Mouse (Mus musculus): ENCODE data around the gene Clgn. TPM values are rescaled to one million over a fixed set of nuclear protein-coding genes. Genes with fewer than 3 reads are reported as not detected.

Clgn gene
- polyA plus RNA-seq, 1 experiment from 2014 or later = 6.1 TPM

- DNase-seq (ENCODE audit: low spot score, missing footprints) (no peak), ATAC-seq (ENCODE audit: low FRiP score) (no peak)
- no peaks in the 10 kb centered on the region for H3K36me3 ChIP-seq (ENCODE audit: control insufficient read depth, insufficient read depth, low read length)
- H3K27me3 ChIP-seq (ENCODE audit: control insufficient read depth, insufficient read depth, low read length) = no peaks in the 10 kb centered on the region
- H3K9ac ChIP-seq (ENCODE audit: low read length) = no peak overlapping the region
- no peaks in the 10 kb centered on the region for H3K9me3 ChIP-seq (ENCODE audit: control insufficient read depth, low read length)
- H3K4me1 ChIP-seq (ENCODE audit: control insufficient read depth, insufficient read depth, low read length) = no peaks in the 10 kb centered on the region
- no peak overlapping the region for H3K27ac ChIP-seq (ENCODE audit: low read depth, low read length)
- H3K4me2 ChIP-seq = no peak overlapping the region
- H3K4me3 ChIP-seq (ENCODE audit: low read depth, low read length) = no peak overlapping the region
- 36% methylated on average over 2 of the region's 2 CpGs for WGBS
These were observed 6.8 kb upstream of the Clgn start for GRCm38 (mm10) chr8:83382850-83383249.

DNA sequence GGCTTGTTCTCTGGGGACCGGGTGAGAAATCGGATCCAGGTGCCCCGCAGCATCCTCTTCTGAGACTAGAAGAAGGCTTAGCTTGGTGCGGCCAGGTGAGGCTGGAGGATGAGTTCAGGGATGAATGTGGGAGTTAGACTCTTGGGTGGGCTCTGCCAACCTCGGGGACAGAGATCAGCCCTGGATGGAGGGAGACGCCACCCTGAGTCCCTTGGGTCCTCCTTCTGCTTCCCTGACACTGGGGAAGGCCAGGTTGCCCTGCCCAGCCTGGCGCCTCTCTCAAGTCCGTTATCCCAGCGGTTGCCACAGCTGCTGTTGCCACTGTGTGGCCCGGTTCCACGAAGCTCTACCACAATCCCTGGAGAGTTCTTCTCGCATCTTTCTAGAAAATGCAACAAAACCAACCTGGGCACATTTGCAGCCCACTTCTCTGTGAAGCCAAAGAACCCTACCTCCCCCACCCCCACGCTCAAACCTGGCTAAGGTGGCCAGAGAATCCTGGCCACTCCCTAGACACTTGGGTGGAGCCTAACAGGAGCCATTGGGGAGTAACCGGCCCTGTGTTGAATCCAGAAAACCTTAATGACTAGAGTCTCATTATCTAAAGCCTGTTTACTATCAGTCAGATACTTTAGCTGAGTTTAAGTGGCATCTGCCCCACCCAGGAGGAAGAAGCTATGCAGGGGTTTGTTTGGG, 487 bp downstream of the Clgn start:
- ATAC-seq (ENCODE audit: low FRiP score) (peak; percentile 77), DNase-seq (ENCODE audit: low spot score, missing footprints) (no peak)
- H3K4me2 ChIP-seq = peak overlapping the region; percentile 94
- H3K27me3 ChIP-seq (ENCODE audit: control insufficient read depth, insufficient read depth, low read length) = peaks cover 2% of the 10 kb centered on the region; the same call in 1 of the 2 replicates
- peak overlapping the region; percentile 62 for H3K4me3 ChIP-seq (ENCODE audit: low read depth, low read length)
- H3K9me3 ChIP-seq (ENCODE audit: control insufficient read depth, low read length) = no peaks in the 10 kb centered on the region
- H3K36me3 ChIP-seq (ENCODE audit: control insufficient read depth, insufficient read depth, low read length) = no peaks in the 10 kb centered on the region
- H3K27ac ChIP-seq (ENCODE audit: low read depth, low read length) = no peak overlapping the region
- peak overlapping the region; percentile 75 for H3K9ac ChIP-seq (ENCODE audit: low read length)
- H3K4me1 ChIP-seq (ENCODE audit: control insufficient read depth, insufficient read depth, low read length) = no peaks in the 10 kb centered on the region
- WGBS = 5% methylated on average over 14 of the region's 14 CpGs

DNA sequence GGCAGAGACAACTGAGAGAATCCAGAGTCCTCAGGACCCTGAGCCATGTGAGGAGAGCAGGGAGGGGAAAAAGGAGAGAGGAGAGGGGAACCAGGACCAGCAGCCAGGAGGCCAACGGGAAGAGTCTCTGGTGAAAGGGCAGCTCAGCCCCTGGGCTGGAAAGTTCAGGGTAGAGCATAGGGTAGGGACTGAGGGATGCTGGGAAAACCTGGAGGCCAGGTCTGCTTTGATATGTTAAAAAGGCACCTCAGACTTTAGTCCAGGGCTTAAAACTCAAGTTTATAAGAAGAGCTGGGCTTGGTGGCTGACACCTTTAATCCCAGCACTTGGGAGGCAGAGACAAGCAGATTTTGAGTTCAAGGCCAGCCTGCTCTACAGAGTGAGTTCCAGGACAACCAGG, 2.9 kb downstream of the Clgn start:
- Histone ChIP-seq H3K9me3 (ENCODE audit: control insufficient read depth, low read length) (no peaks in the 10 kb centered on the region), H3K27me3 (ENCODE audit: control insufficient read depth, insufficient read depth, low read length) (peaks cover 2% of the 10 kb centered on the region; the same call in 1 of the 2 replicates), H3K9ac (ENCODE audit: low read length) (no peak overlapping the region), H3K27ac (ENCODE audit: low read depth, low read length) (no peak overlapping the region), H3K4me3 (ENCODE audit: low read depth, low read length) (no peak overlapping the region), H3K4me1 (ENCODE audit: control insufficient read depth, insufficient read depth, low read length) (no peaks in the 10 kb centered on the region), H3K4me2 (no peak overlapping the region), H3K36me3 (ENCODE audit: control insufficient read depth, insufficient read depth, low read length) (no peaks in the 10 kb centered on the region)
- ATAC-seq (ENCODE audit: low FRiP score) = no peak
- DNase-seq (ENCODE audit: low spot score, missing footprints) = no peak
- WGBS = 76% methylated on average over 1 of the region's 1 CpGs

DNA sequence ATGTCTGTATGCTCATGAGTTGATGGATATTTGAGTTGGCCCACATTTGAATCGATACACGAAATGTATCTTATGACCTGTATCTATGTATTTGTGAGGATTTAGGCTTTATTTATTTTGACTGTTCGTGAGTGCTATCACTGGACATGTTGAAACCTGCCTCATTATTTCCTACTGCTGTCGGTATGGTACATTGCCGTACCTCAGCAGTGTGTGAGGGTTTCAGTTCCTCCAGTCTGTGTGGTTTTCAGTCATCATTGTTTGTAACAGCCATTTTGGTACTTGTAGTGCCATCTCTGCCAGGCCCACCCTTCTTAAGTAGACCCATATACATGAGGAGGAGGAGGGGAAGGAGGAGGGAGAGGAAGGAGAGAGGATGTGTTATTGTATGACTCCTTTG, 4.7 kb downstream of the Clgn start:
- no peaks in the 10 kb centered on the region for H3K4me1 ChIP-seq (ENCODE audit: control insufficient read depth, insufficient read depth, low read length)
- 91% methylated on average over 5 of the region's 5 CpGs for WGBS
- no peak overlapping the region for H3K27ac ChIP-seq (ENCODE audit: low read depth, low read length)
- H3K27me3 ChIP-seq (ENCODE audit: control insufficient read depth, insufficient read depth, low read length) = peaks cover 2% of the 10 kb centered on the region; the same call in 1 of the 2 replicates
- DNase-seq (ENCODE audit: low spot score, missing footprints) (no peak), ATAC-seq (ENCODE audit: low FRiP score) (no peak)
- no peak overlapping the region for H3K4me2 ChIP-seq
- no peaks in the 10 kb centered on the region for H3K9me3 ChIP-seq (ENCODE audit: control insufficient read depth, low read length)
- H3K4me3 ChIP-seq (ENCODE audit: low read depth, low read length) = no peak overlapping the region
- no peaks in the 10 kb centered on the region for H3K36me3 ChIP-seq (ENCODE audit: control insufficient read depth, insufficient read depth, low read length)
- H3K9ac ChIP-seq (ENCODE audit: low read length) = no peak overlapping the region

DNA sequence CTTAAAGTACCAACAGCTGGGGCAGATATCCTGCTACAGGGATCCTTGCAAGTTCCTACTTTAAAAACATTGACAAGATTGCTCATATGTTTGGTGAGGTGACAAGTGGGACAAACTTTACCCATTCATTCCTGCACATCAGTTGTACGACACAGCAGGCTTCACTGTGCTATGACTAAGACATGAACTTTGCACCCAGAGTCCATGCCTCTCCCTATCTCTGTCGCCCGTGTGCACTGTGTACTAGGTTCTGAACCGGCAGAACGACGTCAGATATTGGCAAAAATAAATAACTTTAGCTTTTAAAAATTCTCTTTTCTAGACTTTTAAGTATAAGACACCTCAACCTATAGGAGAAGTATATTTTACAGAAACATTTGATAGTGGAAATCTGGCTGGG, 7.0 kb downstream of the Clgn start:
- 90% methylated on average over 6 of the region's 6 CpGs for WGBS
- Histone ChIP-seq H3K9ac (ENCODE audit: low read length) (no peak overlapping the region), H3K4me3 (ENCODE audit: low read depth, low read length) (no peak overlapping the region), H3K36me3 (ENCODE audit: control insufficient read depth, insufficient read depth, low read length) (no peaks in the 10 kb centered on the region), H3K9me3 (ENCODE audit: control insufficient read depth, low read length) (no peaks in the 10 kb centered on the region), H3K27ac (ENCODE audit: low read depth, low read length) (no peak overlapping the region), H3K27me3 (ENCODE audit: control insufficient read depth, insufficient read depth, low read length) (no peaks in the 10 kb centered on the region), H3K4me2 (no peak overlapping the region), H3K4me1 (ENCODE audit: control insufficient read depth, insufficient read depth, low read length) (no peaks in the 10 kb centered on the region)
- DNase-seq (ENCODE audit: low spot score, missing footprints) = no peak
- ATAC-seq (ENCODE audit: low FRiP score) = no peak

GRCm38 (mm10) chr8:83397726-83398125, 8.1 kb downstream of the Clgn start:
- no peak for DNase-seq (ENCODE audit: low spot score, missing footprints)
- Histone ChIP-seq H3K9me3 (ENCODE audit: control insufficient read depth, low read length) (no peaks in the 10 kb centered on the region), H3K4me3 (ENCODE audit: low read depth, low read length) (no peak overlapping the region), H3K36me3 (ENCODE audit: control insufficient read depth, insufficient read depth, low read length) (no peaks in the 10 kb centered on the region), H3K27ac (ENCODE audit: low read depth, low read length) (no peak overlapping the region), H3K4me2 (no peak overlapping the region), H3K27me3 (ENCODE audit: control insufficient read depth, insufficient read depth, low read length) (no peaks in the 10 kb centered on the region), H3K4me1 (ENCODE audit: control insufficient read depth, insufficient read depth, low read length) (no peaks in the 10 kb centered on the region), H3K9ac (ENCODE audit: low read length) (no peak overlapping the region)
- no peak for ATAC-seq (ENCODE audit: low FRiP score)
- WGBS = 77% methylated on average over 4 of the region's 4 CpGs

DNA sequence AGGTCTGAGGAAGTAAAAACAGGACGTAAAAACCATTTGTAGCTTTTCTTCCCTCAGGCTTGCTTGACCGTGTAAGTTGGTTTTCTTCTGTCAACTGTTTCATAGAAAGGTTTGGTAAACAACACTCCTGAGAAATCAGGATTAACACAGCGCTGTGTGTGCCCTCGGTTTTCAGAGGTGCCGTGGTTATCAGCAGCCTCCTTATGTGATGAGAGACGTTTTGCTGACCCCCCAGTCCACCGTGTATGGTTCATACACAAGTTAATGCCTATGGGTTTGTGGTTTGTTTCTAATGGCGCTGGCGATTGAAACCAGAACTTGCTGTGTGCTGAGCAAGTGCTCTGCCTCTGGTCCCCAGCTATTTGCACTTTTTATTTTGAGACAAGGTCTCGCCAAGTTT, 15.9 kb downstream of the Clgn start:
- H3K36me3 ChIP-seq (ENCODE audit: control insufficient read depth, insufficient read depth, low read length) = no peaks in the 10 kb centered on the region
- H3K9ac ChIP-seq (ENCODE audit: low read length) = no peak overlapping the region
- no peak overlapping the region for H3K27ac ChIP-seq (ENCODE audit: low read depth, low read length)
- H3K4me1 ChIP-seq (ENCODE audit: control insufficient read depth, insufficient read depth, low read length) = no peaks in the 10 kb centered on the region
- H3K27me3 ChIP-seq (ENCODE audit: control insufficient read depth, insufficient read depth, low read length) = no peaks in the 10 kb centered on the region
- no peaks in the 10 kb centered on the region for H3K9me3 ChIP-seq (ENCODE audit: control insufficient read depth, low read length)
- no peak overlapping the region for H3K4me3 ChIP-seq (ENCODE audit: low read depth, low read length)
- WGBS = 86% methylated on average over 10 of the region's 10 CpGs
- no peak overlapping the region for H3K4me2 ChIP-seq
- ATAC-seq (ENCODE audit: low FRiP score) (no peak), DNase-seq (ENCODE audit: low spot score, missing footprints) (no peak)

GRCm38 (mm10) chr8:83406836-83407235, 17.2 kb downstream of the Clgn start:
- 34% methylated on average over 6 of the region's 6 CpGs for WGBS
- no peaks in the 10 kb centered on the region for H3K9me3 ChIP-seq (ENCODE audit: control insufficient read depth, low read length)
- no peak overlapping the region for H3K9ac ChIP-seq (ENCODE audit: low read length)
- H3K4me2 ChIP-seq = no peak overlapping the region
- DNase-seq (ENCODE audit: low spot score, missing footprints) (peak; percentile 89), ATAC-seq (ENCODE audit: low FRiP score) (no peak)
- no peaks in the 10 kb centered on the region for H3K4me1 ChIP-seq (ENCODE audit: control insufficient read depth, insufficient read depth, low read length)
- H3K36me3 ChIP-seq (ENCODE audit: control insufficient read depth, insufficient read depth, low read length) = no peaks in the 10 kb centered on the region
- no peak overlapping the region for H3K27ac ChIP-seq (ENCODE audit: low read depth, low read length)
- no peaks in the 10 kb centered on the region for H3K27me3 ChIP-seq (ENCODE audit: control insufficient read depth, insufficient read depth, low read length)
- H3K4me3 ChIP-seq (ENCODE audit: low read depth, low read length) = no peak overlapping the region

- 84% methylated on average over 7 of the region's 7 CpGs for WGBS
- Histone ChIP-seq H3K27ac (ENCODE audit: low read depth, low read length) (no peak overlapping the region), H3K9me3 (ENCODE audit: control insufficient read depth, low read length) (no peaks in the 10 kb centered on the region), H3K4me3 (ENCODE audit: low read depth, low read length) (no peak overlapping the region), H3K9ac (ENCODE audit: low read length) (no peak overlapping the region), H3K4me1 (ENCODE audit: control insufficient read depth, insufficient read depth, low read length) (no peaks in the 10 kb centered on the region), H3K36me3 (ENCODE audit: control insufficient read depth, insufficient read depth, low read length) (no peaks in the 10 kb centered on the region), H3K27me3 (ENCODE audit: control insufficient read depth, insufficient read depth, low read length) (no peaks in the 10 kb centered on the region), H3K4me2 (no peak overlapping the region)
- DNase-seq (ENCODE audit: low spot score, missing footprints) = no peak
- no peak for ATAC-seq (ENCODE audit: low FRiP score)
These were observed 18.8 kb downstream of the Clgn start for GRCm38 (mm10) chr8:83408496-83408895.

All from midbrain, embryonic 11.5 days (tissue).